Mouse (Mus musculus): ENCODE measurements at regions not wholly inside any gene's neighbourhood (a gene's known extent, or its start where the extent isn't known, plus 50 kb on each side); places are given as distances from the start of the nearest gene placed in this dataset.

DNA sequence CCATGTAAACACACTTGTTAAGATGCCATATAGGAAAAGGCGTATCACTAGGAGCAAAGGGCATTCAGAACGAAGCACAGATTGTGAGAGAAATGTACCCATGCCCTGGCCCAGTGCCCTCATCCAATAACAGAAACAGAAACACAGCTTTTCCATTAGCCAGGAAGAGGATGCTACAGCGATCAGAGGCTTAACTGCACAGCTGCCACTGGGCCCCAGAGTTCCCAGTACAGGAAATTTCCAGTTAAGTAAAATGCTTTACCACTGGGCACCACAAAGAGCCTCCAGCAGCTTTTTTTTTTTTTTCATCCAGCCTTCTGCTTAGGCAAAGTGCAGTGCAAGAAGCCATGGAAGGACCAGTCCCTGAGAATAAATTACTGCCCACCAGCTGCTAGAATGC lies 325.6 kb upstream of the Arid1b start:
- no peak for DNase-seq (ENCODE audit: low spot score in 2 of 2)

DNA sequence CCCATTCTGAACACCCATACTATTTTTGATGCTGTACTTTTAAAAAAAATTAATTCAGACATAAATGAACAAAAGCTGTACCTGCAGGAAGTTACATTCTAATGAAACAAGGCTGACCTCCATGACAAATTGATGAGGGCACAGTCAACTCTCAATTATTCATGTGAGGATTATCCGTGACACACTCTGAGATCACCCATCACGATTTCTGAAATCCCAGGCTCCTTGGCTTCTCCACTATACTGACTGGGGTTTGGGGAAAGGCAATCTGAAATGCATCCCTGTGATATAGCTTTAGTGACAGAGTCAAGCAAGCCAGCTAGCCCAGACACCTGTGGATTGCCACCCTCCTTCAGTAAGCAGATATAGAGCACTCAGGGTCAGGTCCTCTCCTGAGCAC lies 320.9 kb upstream of the Arid1b start:
- DNase-seq (ENCODE audit: low spot score in 2 of 2), result no peak

GRCm38 (mm10) chr17:4706421-4706820 lies 287.7 kb upstream of the Arid1b start:
- no peak for DNase-seq (ENCODE audit: low spot score in 2 of 2)

DNA sequence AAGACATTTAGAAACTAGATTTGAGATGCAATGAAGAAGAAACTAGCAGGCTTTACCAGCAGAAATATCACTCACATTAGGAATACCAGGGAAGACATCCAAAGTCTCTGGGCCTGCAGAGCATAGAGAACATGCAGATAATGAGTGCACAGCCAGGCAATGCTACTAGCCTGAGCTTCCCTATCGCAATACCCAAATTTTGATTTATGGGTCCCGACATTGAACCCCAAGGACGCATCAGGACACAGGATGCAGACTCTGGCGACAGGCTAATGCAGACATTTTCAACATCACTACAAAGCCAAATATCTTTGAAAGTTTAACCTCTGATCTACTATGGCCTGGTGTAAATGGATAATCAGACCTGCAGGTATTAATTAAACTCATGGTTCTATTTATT lies 273.1 kb upstream of the Arid1b start:
- no peak for DNase-seq (ENCODE audit: low spot score in 2 of 2)

- DNase-seq (ENCODE audit: low spot score in 2 of 2), result no peak
These were observed 270.1 kb upstream of the Arid1b start for GRCm38 (mm10) chr17:4724031-4724430.

- DNase-seq (ENCODE audit: low spot score in 2 of 2), result no peak
These were observed 267.8 kb upstream of the Arid1b start for GRCm38 (mm10) chr17:4726331-4726741.

GRCm38 (mm10) chr17:4734412-4734881 lies 259.7 kb upstream of the Arid1b start:
- DNase-seq (ENCODE audit: low spot score in 2 of 2), result no peak

DNA sequence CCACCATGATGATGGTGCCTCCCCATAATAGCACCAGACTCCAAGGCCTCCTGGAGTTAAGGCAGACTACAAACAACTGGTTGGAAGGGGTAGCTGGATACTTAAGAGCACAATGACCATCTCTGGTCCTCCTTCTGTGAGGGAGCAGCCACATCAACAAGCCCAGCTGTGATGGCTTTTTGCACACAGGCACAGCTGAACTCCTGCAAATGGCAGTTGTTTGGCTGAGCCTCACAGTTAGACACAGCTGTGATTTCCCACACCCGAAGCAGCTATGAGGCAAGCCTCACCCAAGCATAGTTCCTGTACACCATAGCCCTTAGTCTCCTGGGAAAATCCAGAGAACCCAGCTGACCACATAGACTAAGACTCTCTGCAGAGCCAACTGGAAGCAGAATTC lies 258.9 kb upstream of the Arid1b start:
- no peak for DNase-seq (ENCODE audit: low spot score in 2 of 2)

DNA sequence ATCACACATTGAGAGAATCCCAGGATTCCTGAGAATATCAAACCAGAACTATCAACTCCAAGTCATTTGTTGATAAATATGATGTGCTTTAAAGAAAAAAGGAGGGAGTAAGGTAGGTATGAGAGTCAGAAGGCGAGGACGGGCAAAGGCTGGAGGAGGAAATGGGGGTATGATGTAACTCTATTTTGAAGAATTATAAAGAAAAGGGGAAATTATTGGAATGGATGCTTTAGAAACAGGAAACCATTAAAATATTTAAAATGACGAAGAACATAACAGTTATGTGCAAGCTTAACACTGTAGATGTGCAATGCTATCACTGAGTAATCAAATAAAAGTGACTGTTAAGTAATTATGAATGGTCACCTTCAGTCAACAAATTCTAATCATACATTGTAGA lies 257.4 kb upstream of the Arid1b start:
- DNase-seq (ENCODE audit: low spot score in 2 of 2), result no peak

GRCm38 (mm10) chr17:4738717-4739485 lies 255.2 kb upstream of the Arid1b start:
- DNase-seq (ENCODE audit: low spot score in 2 of 2), result no peak

- no peak for DNase-seq (ENCODE audit: low spot score in 2 of 2)
These were observed 253.3 kb upstream of the Arid1b start for GRCm38 (mm10) chr17:4740784-4741183.

- no peak for DNase-seq (ENCODE audit: low spot score in 2 of 2)
These were observed 251.8 kb upstream of the Arid1b start for GRCm38 (mm10) chr17:4742314-4742713.

DNA sequence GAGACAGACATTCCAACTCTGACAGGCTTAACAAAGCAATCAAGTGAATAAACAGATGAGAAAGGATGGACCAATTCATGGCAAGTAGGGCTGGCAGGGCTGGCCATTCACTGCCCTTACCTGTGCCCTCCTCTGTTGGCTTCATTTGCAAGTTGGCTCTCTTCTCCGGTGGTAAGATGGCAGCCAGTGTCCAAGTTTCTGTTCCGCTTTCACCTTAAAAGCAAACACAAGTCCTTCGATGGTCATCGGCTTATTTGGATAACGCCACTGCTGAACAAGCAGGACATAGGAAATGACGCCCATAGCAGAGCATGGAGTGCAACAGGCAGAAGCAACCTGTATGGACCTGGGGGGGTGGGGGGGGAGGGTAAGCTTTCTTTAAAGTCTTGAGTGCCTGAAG lies 231.2 kb upstream of the Arid1b start:
- DNase-seq (ENCODE audit: low spot score in 2 of 2), result no peak

DNA sequence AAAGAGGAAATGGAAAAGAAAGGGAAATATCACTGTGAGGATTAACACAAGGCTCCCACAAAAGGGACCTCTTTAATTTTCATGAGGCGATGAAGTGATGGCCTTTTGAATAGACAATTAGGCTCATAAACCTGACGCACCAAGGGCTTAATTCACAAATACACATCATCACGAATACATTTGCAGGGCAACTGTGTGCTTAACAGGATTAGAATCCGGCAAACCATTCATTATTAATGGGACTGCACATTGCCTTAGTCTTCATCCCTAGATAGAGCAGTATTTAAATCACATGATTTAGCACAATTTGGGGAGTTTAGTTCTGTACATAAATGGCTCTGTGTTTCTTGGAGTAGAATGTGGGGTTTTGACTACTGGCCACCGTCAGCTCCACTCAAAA lies 228.4 kb upstream of the Arid1b start:
- DNase-seq (ENCODE audit: low spot score in 2 of 2), result no peak

- no peak for DNase-seq (ENCODE audit: low spot score in 2 of 2)
These were observed 226.1 kb upstream of the Arid1b start for GRCm38 (mm10) chr17:4767947-4768522.

GRCm38 (mm10) chr17:4769284-4769683 lies 224.8 kb upstream of the Arid1b start:
- DNase-seq (ENCODE audit: low spot score in 2 of 2), result no peak

DNA sequence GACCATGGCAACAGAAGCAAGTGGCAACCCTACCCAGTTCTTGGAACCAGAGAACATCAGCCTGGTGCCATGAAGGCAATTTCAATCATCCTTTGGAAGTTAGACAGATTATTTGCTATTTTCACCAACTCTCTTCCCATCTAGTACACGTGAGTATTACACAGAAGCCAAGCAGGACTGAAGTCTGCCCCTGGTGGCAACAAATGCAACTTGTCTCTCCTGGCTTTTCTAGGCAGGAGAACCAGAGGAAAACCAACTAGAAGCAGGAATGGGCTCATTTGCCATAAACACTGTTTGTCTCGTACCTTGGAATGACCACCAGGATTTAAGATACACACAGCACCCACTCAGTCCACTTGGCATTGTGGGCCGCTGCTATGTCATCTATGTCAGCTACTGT lies 224.1 kb upstream of the Arid1b start:
- DNase-seq (ENCODE audit: low spot score in 2 of 2), result no peak

DNA sequence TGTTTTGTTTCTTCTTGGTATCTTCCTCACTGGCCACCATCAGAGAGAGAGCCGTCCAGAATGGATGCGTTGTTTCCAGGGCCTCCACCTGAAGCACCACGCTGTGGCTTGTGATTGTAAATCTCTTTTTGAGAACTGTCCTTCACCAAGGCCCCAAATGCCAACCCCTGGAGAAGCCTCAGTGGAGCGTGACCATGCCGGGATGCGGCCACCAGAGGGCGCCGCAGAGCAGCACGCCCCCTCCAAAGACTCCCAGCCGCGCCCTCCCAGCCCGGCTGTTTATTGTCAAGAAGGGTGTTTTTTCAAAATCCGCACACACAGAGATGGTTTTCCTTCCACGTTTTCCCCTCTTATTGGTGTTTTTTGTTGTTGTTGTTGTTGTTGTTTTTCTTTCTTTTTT lies 216.0 kb upstream of the Arid1b start:
- peak; percentile 14 to 59 for DNase-seq (ENCODE audit: low spot score in 2 of 2)

- no peak for DNase-seq (ENCODE audit: low spot score in 2 of 2)
These were observed 215.1 kb upstream of the Arid1b start for GRCm38 (mm10) chr17:4779017-4779416.

DNA sequence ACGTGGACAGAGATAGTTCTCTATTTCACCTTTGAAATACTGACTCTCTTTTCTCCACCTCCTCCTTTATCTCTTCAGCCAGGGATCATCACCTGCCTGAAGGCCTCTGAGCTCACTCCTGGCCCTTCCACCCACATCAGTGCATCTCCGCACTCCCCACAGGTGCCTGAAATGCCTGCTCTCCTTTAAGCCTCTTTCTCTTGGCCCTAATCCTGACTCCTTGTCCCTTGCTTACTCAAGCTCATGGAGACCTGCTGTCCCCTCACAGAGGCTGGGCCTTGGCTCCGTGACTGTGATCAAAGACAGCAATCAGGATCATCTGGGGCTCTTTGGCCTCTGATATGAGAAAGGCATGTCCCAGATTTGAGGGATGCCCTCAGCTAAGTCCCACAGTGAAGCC lies 212.5 kb upstream of the Arid1b start:
- no peak for DNase-seq (ENCODE audit: low spot score in 2 of 2)

DNA sequence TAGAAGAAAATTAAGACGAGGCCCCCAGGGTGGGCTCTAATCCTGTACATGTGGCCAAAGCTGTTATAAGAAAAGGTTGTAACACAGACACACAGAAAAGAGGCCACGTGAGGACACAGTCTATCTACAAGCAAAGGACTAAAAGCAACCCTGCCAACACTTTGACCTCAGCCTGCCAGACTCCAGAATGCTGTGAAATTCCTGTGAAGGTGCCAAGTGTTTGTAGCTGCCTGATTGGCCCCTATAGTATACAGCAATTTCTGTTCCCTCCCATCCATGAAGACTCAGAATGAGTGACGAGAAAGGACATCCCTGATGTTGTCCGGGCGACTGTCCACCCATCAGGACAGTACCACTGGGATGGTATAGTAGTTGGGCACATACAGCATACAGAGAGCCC lies 209.8 kb upstream of the Arid1b start:
- DNase-seq (ENCODE audit: low spot score in 2 of 2), result no peak

GRCm38 (mm10) chr17:4785281-4785839 lies 208.8 kb upstream of the Arid1b start:
- DNase-seq (ENCODE audit: low spot score in 2 of 2), result no peak

- DNase-seq (ENCODE audit: low spot score in 2 of 2), result no peak
These were observed 207.6 kb upstream of the Arid1b start for GRCm38 (mm10) chr17:4786524-4786923.
